Mouse (Mus musculus) 3T3-L1 (cell line): Measurements from ENCODE around the gene Fggy.

ENCODE experiments used
- DNase-seq: peaks from one replicate; pipeline ENCODE4 v3.0.0-alpha.2; 2015; ENCODE audit warnings: low read depth, low spot score

The Fggy gene

DNA sequence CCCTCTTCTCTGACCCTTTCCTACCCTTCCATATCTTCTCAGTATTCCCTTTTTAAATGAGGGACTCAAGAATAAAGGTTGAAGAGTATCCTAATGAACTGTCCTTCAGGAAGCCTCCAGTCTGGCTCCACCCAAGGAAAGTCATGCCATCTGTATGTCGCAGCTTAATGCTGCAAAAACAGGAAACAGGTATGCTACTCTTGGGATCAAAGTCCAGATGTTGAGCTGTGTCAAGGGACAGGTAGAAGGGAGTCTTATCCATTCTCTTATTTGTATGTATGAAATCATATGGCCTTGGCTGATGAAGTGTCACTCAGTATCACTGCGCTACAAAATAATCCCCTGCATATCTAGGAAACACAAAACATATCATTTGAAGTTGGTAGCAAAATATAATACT, 294.9 kb downstream of the Fggy start:
- DNase-seq, result no peak

- DNase-seq, result no peak
Observed at GRCm38 (mm10) chr4:95856008-95856407, 298.7 kb downstream of the Fggy start.

- DNase-seq, result no peak
Observed at GRCm38 (mm10) chr4:95860601-95861000, 303.3 kb downstream of the Fggy start.

GRCm38 (mm10) chr4:95861074-95861473, 303.8 kb downstream of the Fggy start:
- DNase-seq, result peak; percentile 33

GRCm38 (mm10) chr4:95861741-95862155, 304.4 kb downstream of the Fggy start:
- DNase-seq, result peak; percentile 77

- no peak for DNase-seq
Observed at GRCm38 (mm10) chr4:95862276-95862675, 305.0 kb downstream of the Fggy start.

DNA sequence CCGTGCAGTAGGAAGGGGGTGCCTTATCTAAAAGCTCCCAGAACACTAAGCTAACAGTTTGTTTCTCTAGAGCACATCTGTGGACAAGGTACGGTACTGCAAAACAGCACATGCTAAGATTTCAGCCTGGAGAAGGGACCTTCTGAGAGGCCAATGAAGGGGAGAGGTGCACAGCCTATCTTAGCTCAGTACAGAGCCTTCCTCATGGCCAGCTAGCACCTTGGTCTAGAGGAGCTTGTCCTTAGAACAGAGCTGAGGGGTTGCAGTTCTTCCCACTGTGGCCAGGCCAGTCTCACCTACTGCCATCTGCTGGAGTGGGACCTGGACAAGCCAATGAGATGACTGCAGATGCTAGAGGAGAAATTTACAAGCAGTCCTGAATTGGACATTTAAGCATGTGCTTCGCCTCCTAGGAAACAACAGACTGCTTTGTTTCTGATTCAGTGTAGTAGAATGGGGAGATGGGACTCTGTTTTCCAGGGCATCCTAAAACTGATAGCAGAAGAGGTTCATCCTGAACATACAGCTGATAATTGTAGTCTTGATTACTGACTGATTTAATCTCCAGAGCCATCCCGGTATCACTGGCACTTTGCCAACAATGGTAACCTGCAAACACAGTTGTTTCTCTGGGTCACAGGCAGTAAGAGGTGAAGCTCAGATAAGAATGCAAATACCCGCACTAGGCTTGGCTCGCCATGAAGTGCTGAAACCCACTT, 305.6 kb downstream of the Fggy start:
- DNase-seq, result peak; percentile 27

- DNase-seq, result no peak
Observed at GRCm38 (mm10) chr4:95863500-95863803, 306.1 kb downstream of the Fggy start.

GRCm38 (mm10) chr4:95865251-95865650, 307.9 kb downstream of the Fggy start:
- DNase-seq, result peak; percentile 52

DNA sequence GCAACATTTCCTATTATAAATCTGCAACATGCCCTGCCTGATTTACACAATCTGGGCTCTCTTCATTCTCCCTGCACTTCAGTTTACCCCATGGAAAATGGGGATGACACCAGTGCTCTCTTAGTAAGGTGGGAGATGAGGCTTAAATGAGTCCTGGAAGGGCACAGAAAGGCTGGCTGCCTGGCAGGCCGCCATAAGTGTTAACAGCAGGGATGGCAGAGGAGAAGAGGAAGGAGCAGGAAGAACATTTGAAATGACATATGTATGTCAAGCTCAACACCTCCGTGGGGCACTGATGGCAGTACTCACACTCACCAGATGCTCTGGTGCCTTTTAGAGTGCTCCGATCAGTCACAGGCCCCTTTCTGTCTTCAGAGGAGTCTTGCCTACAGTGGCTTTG, 308.6 kb downstream of the Fggy start:
- no peak for DNase-seq

- no peak for DNase-seq
Observed at GRCm38 (mm10) chr4:95867103-95867502, 309.8 kb downstream of the Fggy start.

- no peak for DNase-seq
Observed at GRCm38 (mm10) chr4:95868348-95868747, 311.0 kb downstream of the Fggy start.

GRCm38 (mm10) chr4:95871216-95871881, 314.0 kb downstream of the Fggy start:
- peak; percentile 79 for DNase-seq

- DNase-seq, result no peak
Observed at GRCm38 (mm10) chr4:95875896-95876295, 318.6 kb downstream of the Fggy start.

GRCm38 (mm10) chr4:95877436-95877835, 320.1 kb downstream of the Fggy start:
- no peak for DNase-seq

DNA sequence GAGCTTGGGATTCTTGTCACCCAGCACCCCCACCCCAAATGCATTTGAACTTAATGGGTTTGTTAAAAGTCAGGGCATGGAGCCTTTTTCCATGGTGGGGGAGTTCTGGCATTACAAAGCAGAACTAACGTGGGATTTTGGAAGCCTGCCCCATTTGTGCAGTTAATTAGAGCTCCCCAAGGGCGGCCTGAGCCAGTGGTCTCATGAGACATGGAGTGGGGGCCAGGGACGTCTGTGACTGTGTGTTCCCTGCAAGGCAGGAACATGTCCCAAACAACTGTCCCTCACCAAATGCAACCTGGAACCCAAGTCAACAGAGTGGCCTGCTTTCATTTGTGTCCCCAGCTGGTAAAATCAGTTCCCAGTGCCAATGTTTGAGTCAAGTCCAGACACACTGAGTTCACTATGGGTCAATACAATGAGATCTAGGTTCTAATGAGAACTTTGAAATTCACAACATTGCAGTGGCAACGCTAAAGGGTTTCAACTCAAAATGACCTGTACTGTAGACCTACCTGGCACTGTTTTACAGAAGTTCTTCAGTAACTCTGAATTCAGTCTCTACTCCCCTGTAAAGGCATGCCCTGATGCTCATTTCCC, 324.5 kb downstream of the Fggy start:
- DNase-seq, result no peak

DNA sequence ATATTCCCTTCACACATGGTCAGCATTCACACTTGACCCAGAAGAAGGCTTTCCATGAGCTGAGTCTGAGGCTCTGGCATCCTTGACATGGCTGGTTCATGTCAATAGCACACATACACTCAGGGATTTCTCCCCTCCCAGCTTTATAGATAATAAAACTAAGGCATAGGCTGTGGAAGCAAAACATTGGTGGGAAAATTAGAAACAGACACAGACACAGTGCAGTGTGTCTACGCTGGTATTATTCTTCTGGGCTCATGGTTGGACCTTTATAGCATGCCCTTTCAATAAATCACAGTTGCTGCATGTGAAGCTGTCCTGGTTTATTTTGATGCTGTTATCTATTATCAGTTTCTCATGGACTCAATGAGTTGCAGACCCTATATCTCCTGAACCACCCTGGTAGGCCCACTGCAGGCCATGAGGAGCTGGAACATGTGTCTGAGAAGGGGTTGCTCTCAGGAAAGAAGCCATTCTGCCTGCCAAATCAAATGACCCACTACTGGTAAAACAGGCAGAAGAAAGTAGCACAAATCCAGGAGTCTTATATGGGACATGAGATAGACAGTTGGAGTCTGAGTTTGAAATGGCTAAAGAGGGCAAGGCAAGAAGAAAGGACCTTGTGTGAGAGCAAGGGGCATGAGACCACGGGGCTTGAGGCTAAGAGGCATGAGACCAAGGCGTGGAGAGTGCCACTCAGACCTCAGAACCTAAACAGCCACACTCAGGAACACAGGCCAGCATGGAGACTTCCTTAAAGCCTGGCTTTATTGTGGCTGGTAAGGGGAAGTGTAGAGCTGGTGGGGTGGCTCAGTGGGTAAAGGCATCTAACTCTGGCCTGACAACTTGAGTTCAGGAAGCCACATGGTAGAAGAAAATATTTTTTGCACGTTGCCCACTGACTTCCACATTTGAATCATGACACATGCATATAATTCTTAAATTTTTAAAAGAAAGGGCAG, 327.2 kb downstream of the Fggy start:
- no peak for DNase-seq

- DNase-seq, result no peak
Observed at GRCm38 (mm10) chr4:95895199-95895754, 338.0 kb downstream of the Fggy start.

GRCm38 (mm10) chr4:95896571-95896970, 339.3 kb downstream of the Fggy start:
- DNase-seq, result peak; percentile 45

DNA sequence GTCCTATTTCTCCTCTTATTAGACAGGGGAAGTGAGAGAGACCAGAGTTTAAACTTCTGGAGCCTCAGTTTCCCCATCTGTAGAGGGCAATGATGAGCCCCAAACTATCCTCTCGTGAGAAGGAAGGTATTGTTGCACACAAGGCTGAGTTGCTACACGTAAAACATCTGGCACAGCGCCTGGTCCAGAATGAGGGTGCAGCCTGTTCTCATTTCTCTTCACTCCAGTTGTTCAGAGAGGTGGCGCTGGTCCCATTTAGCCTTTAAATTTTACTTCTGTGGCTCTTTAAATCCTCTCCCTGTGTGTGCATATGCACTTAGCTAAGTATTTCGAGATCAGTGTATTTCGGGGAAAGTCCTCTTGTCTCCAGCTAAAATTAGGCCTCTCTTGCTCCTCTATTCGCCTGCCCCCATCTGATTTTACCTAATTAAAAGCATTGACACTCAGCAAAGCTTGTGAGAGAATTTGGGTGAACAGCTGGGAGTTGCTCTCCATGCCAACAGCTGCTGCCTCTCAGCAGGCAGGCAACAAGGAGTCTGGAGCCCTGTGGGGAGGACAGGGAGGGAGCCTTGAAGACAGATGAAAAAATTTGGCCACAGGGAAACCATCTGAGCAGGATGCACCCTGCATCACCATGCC, 340.0 kb downstream of the Fggy start:
- peak; percentile 16 for DNase-seq

GRCm38 (mm10) chr4:95898714-95899113, 341.4 kb downstream of the Fggy start:
- DNase-seq, result no peak
